Mouse (Mus musculus) heart, adult 2 months (tissue): ENCODE data around the gene Atf7ip.

ENCODE experiments used
- CTCF ChIP-seq: fragments of 200-600 bp; IDR thresholded peaks from 2 replicates; pipeline ENCODE4 v1.8.1; 2022; ENCODE audit warnings: antibody characterized with exemption, mild to moderate bottlenecking, moderate library complexity
- EP300 ChIP-seq: fragments of 200-500 bp; IDR thresholded peaks from 2 replicates; pipeline ENCODE4 v1.6.1; 2011; ENCODE audit warnings: low read depth, low read length, control low read depth; ENCODE audit not compliant: insufficient read depth
- POLR2A ChIP-seq: fragments of 200-500 bp; IDR thresholded peaks from 2 replicates; pipeline ENCODE4 v1.6.1; 2011; ENCODE audit warnings: mild to moderate bottlenecking, low read depth, low read length, control low read depth; ENCODE audit not compliant: insufficient read depth

- no peak for TF ChIP-seq CTCF
- TF ChIP-seq POLR2A, result no peak
- TF ChIP-seq EP300, result no peak
These were observed 22.4 kb upstream of the Atf7ip start for GRCm38 (mm10) chr6:136483531-136483930.
